Mouse (Mus musculus): Measurements from ENCODE around the gene Camta2. TPM values are rescaled to one million over a fixed set of nuclear protein-coding genes. Genes with fewer than 3 reads are reported as not detected.
A peak's percentile ranks its signal among the peaks of the same experiment; 100 is the strongest.

Gene Camta2
- polyA plus RNA-seq, 1 experiment from 2014 or later = 24.2 TPM

- H3K4me1 ChIP-seq (replicated peaks; ENCODE audit: control insufficient read depth, insufficient read depth, low read length) = no peaks in the 10 kb centered on the region
- no peak overlapping the region for H3K27ac ChIP-seq
- 77% methylated on average over 5 of the region's 5 CpGs for WGBS
- peaks cover 78% of the 10 kb centered on the region for H3K36me3 ChIP-seq (replicated peaks; ENCODE audit: control insufficient read depth, insufficient read depth)
- no peak overlapping the region for H3K4me2 ChIP-seq (replicated peaks)
- no peak overlapping the region for H3K9ac ChIP-seq
- no peaks in the 10 kb centered on the region for H3K9me3 ChIP-seq (ENCODE audit: control insufficient read depth, low read length)
- DNase-seq (ENCODE audit: low spot score) = no peak
- no peak overlapping the region for H3K4me3 ChIP-seq (replicated peaks; ENCODE audit: low read length)
- no peak for ATAC-seq (ENCODE audit: low FRiP score)
- no peaks in the 10 kb centered on the region for H3K27me3 ChIP-seq (ENCODE audit: control insufficient read depth, insufficient read depth, low read length)
Observed at GRCm38 (mm10) chr11:70718481-70718880, 30.6 kb upstream of the Camta2 start.

DNA sequence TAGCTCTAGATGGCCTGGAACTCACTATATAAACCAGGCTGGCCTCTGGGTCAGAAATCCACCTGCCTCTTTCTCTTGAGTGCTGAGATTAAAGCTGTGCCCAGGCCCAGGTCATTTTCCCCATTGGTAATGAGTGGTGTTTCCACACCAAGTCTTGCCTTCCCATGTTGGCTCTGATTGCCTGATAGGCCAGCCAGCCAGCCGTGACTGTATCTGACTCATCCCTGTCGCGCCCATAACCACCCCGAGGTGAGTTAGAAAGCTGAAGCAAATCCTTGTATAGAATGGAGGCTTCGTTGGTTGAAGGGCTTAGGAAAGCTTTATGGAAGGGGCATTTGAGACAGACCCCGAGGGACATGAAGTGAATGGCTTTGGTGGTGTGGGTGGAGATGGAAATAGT lies 27.9 kb upstream of the Camta2 start:
- no peak overlapping the region for H3K27ac ChIP-seq
- DNase-seq (ENCODE audit: low spot score) (no peak), ATAC-seq (ENCODE audit: low FRiP score) (no peak)
- no peaks in the 10 kb centered on the region for H3K9me3 ChIP-seq (ENCODE audit: control insufficient read depth, low read length)
- 89% methylated on average over 6 of the region's 6 CpGs for WGBS
- H3K4me3 ChIP-seq (replicated peaks; ENCODE audit: low read length) = no peak overlapping the region
- no peaks in the 10 kb centered on the region for H3K4me1 ChIP-seq (replicated peaks; ENCODE audit: control insufficient read depth, insufficient read depth, low read length)
- no peaks in the 10 kb centered on the region for H3K27me3 ChIP-seq (ENCODE audit: control insufficient read depth, insufficient read depth, low read length)
- H3K4me2 ChIP-seq (replicated peaks) = no peak overlapping the region
- H3K36me3 ChIP-seq (replicated peaks; ENCODE audit: control insufficient read depth, insufficient read depth) = peaks cover 80% of the 10 kb centered on the region
- H3K9ac ChIP-seq = no peak overlapping the region

- Histone ChIP-seq H3K4me2 (replicated peaks) (no peak overlapping the region), H3K27ac (no peak overlapping the region), H3K27me3 (ENCODE audit: control insufficient read depth, insufficient read depth, low read length) (no peaks in the 10 kb centered on the region), H3K4me3 (replicated peaks; ENCODE audit: low read length) (no peak overlapping the region), H3K9me3 (ENCODE audit: control insufficient read depth, low read length) (no peaks in the 10 kb centered on the region), H3K9ac (no peak overlapping the region), H3K36me3 (replicated peaks; ENCODE audit: control insufficient read depth, insufficient read depth) (peaks cover 80% of the 10 kb centered on the region), H3K4me1 (replicated peaks; ENCODE audit: control insufficient read depth, insufficient read depth, low read length) (no peaks in the 10 kb centered on the region)
- 90% methylated on average over 6 of the region's 6 CpGs for WGBS
- DNase-seq (ENCODE audit: low spot score) (no peak), ATAC-seq (ENCODE audit: low FRiP score) (no peak)
Observed at GRCm38 (mm10) chr11:70713222-70713621, 25.3 kb upstream of the Camta2 start.

- 95% methylated on average over 10 of the region's 10 CpGs for WGBS
- peaks cover 80% of the 10 kb centered on the region for H3K36me3 ChIP-seq (replicated peaks; ENCODE audit: control insufficient read depth, insufficient read depth)
- no peak overlapping the region for H3K9ac ChIP-seq
- H3K9me3 ChIP-seq (ENCODE audit: control insufficient read depth, low read length) = no peaks in the 10 kb centered on the region
- no peak overlapping the region for H3K4me3 ChIP-seq (replicated peaks; ENCODE audit: low read length)
- H3K27me3 ChIP-seq (ENCODE audit: control insufficient read depth, insufficient read depth, low read length) = no peaks in the 10 kb centered on the region
- ATAC-seq (ENCODE audit: low FRiP score) (no peak), DNase-seq (ENCODE audit: low spot score) (no peak)
- H3K4me1 ChIP-seq (replicated peaks; ENCODE audit: control insufficient read depth, insufficient read depth, low read length) = no peaks in the 10 kb centered on the region
- H3K27ac ChIP-seq = no peak overlapping the region
- no peak overlapping the region for H3K4me2 ChIP-seq (replicated peaks)
Observed at GRCm38 (mm10) chr11:70711026-70711425, 23.1 kb upstream of the Camta2 start.

GRCm38 (mm10) chr11:70706127-70706526 lies 18.2 kb upstream of the Camta2 start:
- H3K36me3 ChIP-seq (replicated peaks; ENCODE audit: control insufficient read depth, insufficient read depth) = peaks cover 76% of the 10 kb centered on the region
- H3K9ac ChIP-seq = no peak overlapping the region
- DNase-seq (ENCODE audit: low spot score) = no peak
- no peaks in the 10 kb centered on the region for H3K27me3 ChIP-seq (ENCODE audit: control insufficient read depth, insufficient read depth, low read length)
- H3K4me2 ChIP-seq (replicated peaks) = no peak overlapping the region
- WGBS = 86% methylated on average over 3 of the region's 3 CpGs
- H3K4me1 ChIP-seq (replicated peaks; ENCODE audit: control insufficient read depth, insufficient read depth, low read length) = peaks cover 16% of the 10 kb centered on the region
- no peaks in the 10 kb centered on the region for H3K9me3 ChIP-seq (ENCODE audit: control insufficient read depth, low read length)
- no peak for ATAC-seq (ENCODE audit: low FRiP score)
- H3K4me3 ChIP-seq (replicated peaks; ENCODE audit: low read length) = no peak overlapping the region
- H3K27ac ChIP-seq = no peak overlapping the region

GRCm38 (mm10) chr11:70702781-70703180 lies 14.9 kb upstream of the Camta2 start:
- H3K9me3 ChIP-seq (ENCODE audit: control insufficient read depth, low read length) = no peaks in the 10 kb centered on the region
- no peak overlapping the region for H3K4me2 ChIP-seq (replicated peaks)
- peaks cover 42% of the 10 kb centered on the region for H3K36me3 ChIP-seq (replicated peaks; ENCODE audit: control insufficient read depth, insufficient read depth)
- ATAC-seq (ENCODE audit: low FRiP score) (no peak), DNase-seq (ENCODE audit: low spot score) (no peak)
- peaks cover 21% of the 10 kb centered on the region for H3K4me1 ChIP-seq (replicated peaks; ENCODE audit: control insufficient read depth, insufficient read depth, low read length)
- WGBS = 73% methylated on average over 6 of the region's 6 CpGs
- no peak overlapping the region for H3K9ac ChIP-seq
- no peaks in the 10 kb centered on the region for H3K27me3 ChIP-seq (ENCODE audit: control insufficient read depth, insufficient read depth, low read length)
- H3K27ac ChIP-seq = no peak overlapping the region
- no peak overlapping the region for H3K4me3 ChIP-seq (replicated peaks; ENCODE audit: low read length)

GRCm38 (mm10) chr11:70701984-70702733 lies 14.3 kb upstream of the Camta2 start:
- Histone ChIP-seq H3K27ac (no peak overlapping the region), H3K4me2 (replicated peaks) (peak overlapping the region; percentile 91), H3K9ac (peak overlapping the region; percentile 95; the same call in 1 of the 2 replicates), H3K4me3 (replicated peaks; ENCODE audit: low read length) (peak overlapping the region; percentile 99; the same call in 1 of the 2 replicates), H3K36me3 (replicated peaks; ENCODE audit: control insufficient read depth, insufficient read depth) (peaks cover 36% of the 10 kb centered on the region), H3K27me3 (ENCODE audit: control insufficient read depth, insufficient read depth, low read length) (no peaks in the 10 kb centered on the region), H3K9me3 (ENCODE audit: control insufficient read depth, low read length) (no peaks in the 10 kb centered on the region), H3K4me1 (replicated peaks; ENCODE audit: control insufficient read depth, insufficient read depth, low read length) (peaks cover 21% of the 10 kb centered on the region)
- 81% methylated on average over 6 of the region's 6 CpGs for WGBS
- ATAC-seq (ENCODE audit: low FRiP score) = no peak
- no peak for DNase-seq (ENCODE audit: low spot score)

DNA sequence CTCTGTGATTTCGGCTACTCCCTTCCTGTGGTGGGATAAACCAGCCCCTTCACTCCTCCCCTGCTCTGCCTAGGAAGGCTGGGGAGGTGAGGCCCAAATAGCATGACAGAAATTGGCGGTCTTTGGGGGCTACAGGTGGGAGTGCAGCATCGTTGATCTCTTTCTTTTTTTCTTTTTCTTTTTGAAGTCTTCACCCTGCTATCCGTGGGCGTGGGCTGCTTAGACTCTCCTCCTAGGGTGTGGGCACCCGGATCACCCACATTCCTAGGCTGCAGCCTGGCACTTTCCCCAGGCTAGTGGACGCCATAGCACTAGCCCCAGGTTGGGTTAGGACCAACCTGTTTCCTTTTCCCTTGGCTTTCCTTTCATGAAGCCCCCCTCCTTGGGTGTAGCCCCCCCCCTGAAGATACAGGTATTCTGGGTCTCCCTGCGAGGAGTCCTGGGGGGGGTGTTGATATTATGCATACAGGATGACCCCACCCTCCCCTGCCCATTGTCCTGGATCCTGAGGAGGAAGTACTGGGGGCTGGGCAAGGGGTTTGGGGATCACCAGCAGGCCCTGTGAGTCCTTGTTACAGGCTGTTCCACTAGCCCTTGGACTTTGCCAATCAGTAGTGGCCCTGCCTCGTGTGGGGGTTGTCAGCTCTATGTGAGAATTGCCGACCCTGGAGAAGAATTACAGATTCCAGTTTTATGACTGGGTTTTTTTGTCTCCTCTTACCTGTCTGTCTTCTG lies 13.5 kb upstream of the Camta2 start:
- DNase-seq (ENCODE audit: low spot score) (no peak), ATAC-seq (ENCODE audit: low FRiP score) (no peak)
- Histone ChIP-seq H3K36me3 (replicated peaks; ENCODE audit: control insufficient read depth, insufficient read depth) (peaks cover 28% of the 10 kb centered on the region), H3K27ac (0 out of 2 replicates have a peak overlapping the region, but pooled peaks have one; percentile 95), H3K9me3 (ENCODE audit: control insufficient read depth, low read length) (no peaks in the 10 kb centered on the region), H3K27me3 (ENCODE audit: control insufficient read depth, insufficient read depth, low read length) (no peaks in the 10 kb centered on the region), H3K9ac (peak overlapping the region; percentile 95), H3K4me3 (replicated peaks; ENCODE audit: low read length) (peak overlapping the region; percentile 99), H3K4me1 (replicated peaks; ENCODE audit: control insufficient read depth, insufficient read depth, low read length) (peaks cover 21% of the 10 kb centered on the region), H3K4me2 (replicated peaks) (peak overlapping the region; percentile 91)
- 13% methylated on average over 10 of the region's 10 CpGs for WGBS

DNA sequence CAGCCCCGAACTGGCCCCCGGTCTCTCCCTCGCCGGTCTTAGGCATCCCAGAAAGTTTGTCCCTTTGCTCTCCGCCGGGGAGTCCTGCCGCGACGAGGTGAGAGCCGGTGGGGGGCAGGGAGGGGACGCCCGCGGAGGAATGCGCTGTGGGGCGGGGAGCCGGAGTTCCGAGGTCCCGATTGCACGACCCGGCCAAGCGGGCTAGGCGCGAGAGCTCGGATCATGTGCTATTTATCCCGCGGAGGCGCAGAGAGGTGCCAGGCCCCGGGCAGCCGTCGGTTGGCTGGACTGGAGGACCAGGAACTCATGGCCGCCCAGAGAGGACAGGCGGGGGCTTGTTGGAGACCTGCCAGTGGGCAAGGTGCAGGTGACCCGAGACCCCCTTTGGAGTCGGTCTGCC lies 12.7 kb upstream of the Camta2 start:
- ATAC-seq (ENCODE audit: low FRiP score) (peak; percentile 46; the same call in 1 of the 2 replicates), DNase-seq (ENCODE audit: low spot score) (no peak)
- Histone ChIP-seq H3K27ac (peak overlapping the region; percentile 95), H3K4me2 (replicated peaks) (peak overlapping the region; percentile 91), H3K36me3 (replicated peaks; ENCODE audit: control insufficient read depth, insufficient read depth) (peaks cover 20% of the 10 kb centered on the region), H3K9me3 (ENCODE audit: control insufficient read depth, low read length) (no peaks in the 10 kb centered on the region), H3K4me1 (replicated peaks; ENCODE audit: control insufficient read depth, insufficient read depth, low read length) (peaks cover 21% of the 10 kb centered on the region), H3K4me3 (replicated peaks; ENCODE audit: low read length) (peak overlapping the region; percentile 99), H3K27me3 (ENCODE audit: control insufficient read depth, insufficient read depth, low read length) (no peaks in the 10 kb centered on the region), H3K9ac (peak overlapping the region; percentile 95)
- under 1% methylated on average over 33 of the region's 34 CpGs for WGBS

Measured in hindbrain, embryonic 14.5 days (tissue).